Mouse (Mus musculus) CH12.LX (cell line): ENCODE results near the gene Scn8a. TPM values are rescaled to one million over a fixed set of nuclear protein-coding genes. Genes with fewer than 3 reads are reported as not detected.

Experiments used
- DNase-seq: peaks from one replicate; pipeline ENCODE4 v3.0.0-alpha.2; 2013; ENCODE audit errors: extremely low read depth
- H3K27ac ChIP-seq: 2 replicates; pipeline ENCODE4 v1.5.1; 2012; ENCODE audit warnings: low read depth, mild to moderate bottlenecking, control low read depth, moderate library complexity; ENCODE audit not compliant: insufficient read depth
- H3K27me3 ChIP-seq: replicated peaks from 2 replicates; pipeline ENCODE3; 2012; ENCODE audit warnings: inconsistent platforms
- H3K36me3 ChIP-seq, 2 experiments: replicated peaks in 1 of 2; 2 replicates each; pipeline versions ENCODE3 to v1.6.1; 2012; ENCODE audit warnings: inconsistent platforms in 1 of 2, low read length in 1 of 2, mild to moderate bottlenecking in 1 of 2, mixed read lengths in 1 of 2, moderate library complexity in 1 of 2; ENCODE audit not compliant: control insufficient read depth in 1 of 2, insufficient read depth in 1 of 2
- H3K4me1 ChIP-seq, 2 experiments: 2 replicates each; pipeline ENCODE4 v1.6.1; 2012; ENCODE audit warnings: inconsistent platforms in 1 of 2, moderate library complexity in 1 of 2; ENCODE audit not compliant: insufficient read depth in 2 of 2, control insufficient read depth in 1 of 2
- H3K4me2 ChIP-seq: 2 replicates; pipeline ENCODE4 v1.6.1; 2012; ENCODE audit warnings: low read depth, mild to moderate bottlenecking, control low read depth; ENCODE audit not compliant: poor library complexity, insufficient read depth, severe bottlenecking
- H3K4me3 ChIP-seq, 3 experiments: fragments of 150-350 bp in 1 of 3; sonication (generic) in 1 of 3; replicated peaks in 1 of 3; 2 replicates each; pipeline versions ENCODE3 to v1.5.1; 2011 to 2012; ENCODE audit warnings: low read depth in 2 of 3, low read length in 2 of 3, mild to moderate bottlenecking in 2 of 3, moderate library complexity in 2 of 3, control low read depth in 1 of 3, improper control_type of control experiment in 1 of 3, inconsistent platforms in 1 of 3, mixed read lengths in 1 of 3; ENCODE audit not compliant: poor library complexity in 1 of 3
- H3K79me2 ChIP-seq: replicated peaks from 2 replicates; pipeline ENCODE4 v1.6.1; 2012; ENCODE audit warnings: mild to moderate bottlenecking, moderate library complexity; ENCODE audit not compliant: control insufficient read depth, poor library complexity, insufficient read depth, severe bottlenecking; ENCODE audit errors: extremely low read depth
- H3K9ac ChIP-seq: 2 replicates; pipeline ENCODE4 v1.6.1; 2012; ENCODE audit warnings: low read depth, mild to moderate bottlenecking, control low read depth, moderate library complexity; ENCODE audit not compliant: insufficient read depth
- H3K9me3 ChIP-seq: replicated peaks from 2 replicates; pipeline ENCODE3; 2012; ENCODE audit warnings: low read length, inconsistent platforms, mixed read lengths
- CTCF ChIP-seq, 2 experiments: IDR thresholded peaks in 1 of 2; conservative IDR thresholded peaks in 1 of 2; 2 replicates each; pipeline ENCODE4 v1.5.1; 2011 to 2012; ENCODE audit warnings: low read depth in 2 of 2, low read length in 2 of 2, improper control_type of control experiment in 1 of 2, inconsistent platforms in 1 of 2, mild to moderate bottlenecking in 1 of 2, moderate library complexity in 1 of 2
- E2F4 ChIP-seq: IDR thresholded peaks from 2 replicates; pipeline ENCODE4 v1.6.1; 2011; ENCODE audit warnings: low read depth, low read length, improper control_type of control experiment; ENCODE audit not compliant: insufficient replicate concordance
- EP300 ChIP-seq: IDR thresholded peaks from 2 replicates; pipeline ENCODE4 v1.6.1; 2011; ENCODE audit warnings: low read length, improper control_type of control experiment
- HCFC1 ChIP-seq: IDR thresholded peaks from 2 replicates; pipeline ENCODE4 v1.6.1; 2012; ENCODE audit warnings: low read depth, mild to moderate bottlenecking, inconsistent platforms, low read length, improper control_type of control experiment
- IRF4 ChIP-seq: IDR thresholded peaks from 2 replicates; pipeline ENCODE4 v1.6.1; 2014; ENCODE audit warnings: low read depth, mild to moderate bottlenecking, inconsistent platforms, low read length, improper control_type of control experiment
- JUN ChIP-seq: IDR thresholded peaks from 2 replicates; pipeline ENCODE4 v1.6.1; 2011; ENCODE audit warnings: low read depth, mild to moderate bottlenecking, low read length, improper control_type of control experiment, moderate library complexity; ENCODE audit not compliant: insufficient read depth
- MAX ChIP-seq: IDR thresholded peaks from 2 replicates; pipeline ENCODE4 v1.6.1; 2011; ENCODE audit warnings: low read length, improper control_type of control experiment
- MYC ChIP-seq: IDR thresholded peaks from 2 replicates; pipeline ENCODE4 v1.6.1; 2011; ENCODE audit warnings: low read depth, mild to moderate bottlenecking, improper control_type of control experiment, low read length
- NELFE ChIP-seq: IDR thresholded peaks from 2 replicates; pipeline ENCODE4 v1.6.1; 2011; ENCODE audit warnings: low read depth, low read length, improper control_type of control experiment
- NRF1 ChIP-seq: IDR thresholded peaks from 2 replicates; pipeline ENCODE4 v1.6.1; 2014; ENCODE audit warnings: low read depth, mild to moderate bottlenecking, inconsistent platforms, low read length, improper control_type of control experiment, moderate library complexity
- RAD21 ChIP-seq: IDR thresholded peaks from 2 replicates; pipeline ENCODE4 v1.6.1; 2011; ENCODE audit warnings: low read depth, mild to moderate bottlenecking, low read length, improper control_type of control experiment, moderate library complexity
- RCOR1 ChIP-seq: conservative IDR thresholded peaks from 2 replicates; pipeline ENCODE4 v1.6.1; 2012; ENCODE audit warnings: low read depth, mild to moderate bottlenecking, inconsistent platforms, low read length, improper control_type of control experiment
- SMC3 ChIP-seq: IDR thresholded peaks from 2 replicates; pipeline ENCODE4 v1.6.1; 2011; ENCODE audit warnings: low read depth, low read length, improper control_type of control experiment
- UBTF ChIP-seq: IDR thresholded peaks from 2 replicates; pipeline ENCODE4 v1.6.1; 2012; ENCODE audit warnings: low read depth, mild to moderate bottlenecking, inconsistent platforms, low read length, improper control_type of control experiment, moderate library complexity
- USF1 ChIP-seq: IDR thresholded peaks from 2 replicates; pipeline ENCODE4 v1.6.1; 2014; ENCODE audit warnings: low read depth, mild to moderate bottlenecking, inconsistent platforms, low read length, improper control_type of control experiment
- ZC3H11A ChIP-seq: IDR thresholded peaks from 2 replicates; pipeline ENCODE4 v1.6.1; 2012; ENCODE audit warnings: low read depth, mild to moderate bottlenecking, inconsistent platforms, low read length, improper control_type of control experiment
- ZKSCAN1 ChIP-seq: IDR thresholded peaks from 2 replicates; pipeline ENCODE4 v1.6.1; 2012; ENCODE audit warnings: low read depth, inconsistent platforms, low read length, improper control_type of control experiment, borderline replicate concordance
- ZMIZ1 ChIP-seq: IDR thresholded peaks from 2 replicates; pipeline ENCODE4 v1.6.1; 2012; ENCODE audit warnings: low read depth, mild to moderate bottlenecking, inconsistent platforms, low read length, improper control_type of control experiment
- ZNF384 ChIP-seq: IDR thresholded peaks from 2 replicates; pipeline ENCODE4 v1.6.1; 2012; ENCODE audit warnings: low read depth, low read length, improper control_type of control experiment, inconsistent platforms
- dilution Hi-C: fragments of 300-500 bp; cut with MboI; formaldehyde crosslinking; loops from 2 replicates; pipeline ENCODE4 v1.14.3; 2020; ENCODE audit warnings: low sequenced_read_pairs; ENCODE audit not compliant: extremely low pct_unique_long_range_greater_than_20kb, extremely low pct_ligation_motif_present
- in situ Hi-C: fragments of 300-500 bp; cut with MboI; formaldehyde crosslinking; loops from 3 replicates; pipeline ENCODE4 v1.14.3; 2019; ENCODE audit warnings: low sequenced_read_pairs, low pct_ligation_motif_present, low pct_unique_long_range_greater_than_20kb, mixed read lengths
- polyA plus RNA-seq: library from polyadenylated mRNA; unstranded; fragments of >175 nt; gene quantifications from 2 replicates; pipeline ENCODE4 v1.2.1, GENCODE M21; 2012; ENCODE audit warnings: low read depth; ENCODE audit not compliant: insufficient read length
- total RNA-seq, 2 experiments: library from RNA; depleted of rRNA; stranded (reverse); fragments of 300-350 nt in 1 of 2; fragments of >200 nt in 1 of 2; gene quantifications; 2 replicates each; pipeline ENCODE4 v1.2.3; 2012 to 2014

Gene Scn8a
- total and polyA plus RNA-seq, 3 experiments: 0.13 to 0.39 (median 0.15) TPM

DNA sequence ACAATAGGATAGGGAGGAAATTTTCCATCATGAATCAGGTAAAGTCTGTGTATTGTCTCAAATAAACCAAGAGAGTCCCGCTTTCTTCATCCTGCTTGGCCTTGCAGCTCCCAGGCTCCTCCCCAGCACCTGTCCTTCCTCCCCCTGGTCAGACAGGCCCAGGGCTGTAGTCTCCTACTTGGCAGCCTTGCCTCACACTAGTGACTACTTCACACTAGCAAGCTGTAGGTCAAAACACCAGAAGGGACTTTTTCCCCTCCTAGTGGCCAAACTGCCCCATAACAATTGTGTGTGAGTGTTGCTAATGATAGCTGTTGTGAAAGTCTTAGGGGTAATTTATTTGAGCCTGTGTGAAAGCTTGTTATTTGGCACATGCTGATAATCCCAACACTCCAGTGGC lies 105.0 kb downstream of the Scn8a start:
- peak; percentile 43 for DNase-seq
- no peak overlapping the region for H3K9ac ChIP-seq
- peaks cover 32% of the 10 kb centered on the region for H3K27me3 ChIP-seq
- no peaks in the 10 kb centered on the region for H3K79me2 ChIP-seq
- in situ Hi-C loops (loop anchor here (10.0 kb wide), 1 partner anchor 210 kb away; the partner anchor contains the start of gene Slc4a8), dilution Hi-C loops (no loop called here)
- H3K9me3 ChIP-seq: no peaks in the 10 kb centered on the region
- no peak overlapping the region for H3K4me3 ChIP-seq
- H3K27ac ChIP-seq: no peak overlapping the region
- H3K4me2 ChIP-seq: no peak overlapping the region
- TF ChIP-seq SMC3 (peak; percentile 62), CTCF (conservative IDR thresholded peaks at IDR 0.05 in 1 of 2, IDR thresholded peaks at IDR 0.05 in 1 of 2; ENCODE audit: low read depth in 2 of 2, low read length in 2 of 2) (peak; percentile 48 to 74; a peak in 2 of 4 replicates), EP300 (no peak), UBTF (no peak), ZKSCAN1 (no peak), RAD21 (peak; percentile 69), MYC (no peak)
- H3K36me3 ChIP-seq: no peaks in the 10 kb centered on the region
- peaks cover 4 to 8% of the 10 kb centered on the region in 2 experiments; a peak in 3 of 4 replicates for H3K4me1 ChIP-seq

DNA sequence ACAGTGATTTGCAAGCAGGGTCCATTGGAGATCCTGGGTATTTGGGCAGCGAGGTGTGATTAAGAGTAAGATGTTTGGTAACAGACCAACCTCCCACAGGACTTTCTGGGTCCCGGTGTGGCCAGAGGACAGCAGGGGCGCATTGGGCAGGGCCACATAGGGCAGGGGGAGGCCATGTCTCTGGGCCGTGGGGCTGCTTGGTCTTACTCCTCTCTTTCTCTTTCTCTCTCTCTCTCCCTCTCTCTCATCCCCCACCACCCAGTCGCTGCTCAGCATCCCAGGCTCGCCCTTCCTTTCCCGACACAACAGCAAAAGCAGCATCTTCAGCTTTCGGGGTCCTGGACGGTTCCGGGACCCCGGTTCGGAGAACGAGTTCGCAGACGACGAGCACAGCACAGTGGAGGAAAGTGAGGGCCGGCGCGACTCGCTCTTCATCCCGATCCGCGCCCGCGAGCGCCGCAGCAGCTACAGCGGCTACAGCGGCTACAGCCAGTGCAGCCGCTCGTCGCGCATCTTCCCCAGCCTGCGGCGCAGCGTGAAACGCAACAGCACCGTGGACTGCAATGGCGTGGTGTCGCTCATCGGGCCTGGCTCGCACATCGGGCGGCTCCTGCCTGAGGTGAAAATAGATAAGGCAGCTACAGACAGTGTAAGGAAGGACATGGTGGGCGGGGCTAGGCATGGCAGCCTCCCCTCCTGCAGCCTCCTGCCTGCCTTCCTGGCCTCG lies 113.9 kb downstream of the Scn8a start:
- dilution Hi-C loops: no loop called here
- Histone ChIP-seq H3K9me3 (peaks cover 5% of the 10 kb centered on the region), H3K79me2 (no peaks in the 10 kb centered on the region), H3K4me3 (peak overlapping the region in 2 of 3 experiments; percentile 10 to 56), H3K27ac (no peak overlapping the region), H3K9ac (no peak overlapping the region), H3K36me3 (no peaks in the 10 kb centered on the region), H3K27me3 (peaks cover 52% of the 10 kb centered on the region), H3K4me1 (peaks cover 0 to 3% of the 10 kb centered on the region in 2 experiments; a peak in 1 of 4 replicates), H3K4me2 (peak overlapping the region; percentile 38)
- TF ChIP-seq ZNF384 (no peak), NELFE (no peak), E2F4 (no peak), ZMIZ1 (no peak), ZC3H11A (no peak), EP300 (no peak), JUN (no peak), USF1 (no peak), HCFC1 (no peak), MYC (no peak), IRF4 (no peak), MAX (no peak), RCOR1 (no peak), NRF1 (no peak)
- DNase-seq: no peak
- in situ Hi-C loops: no loop called here
